Mouse (Mus musculus) ovary, postnatal 14 days (tissue): ENCODE results near the gene Ear10.
"Not testable (repeated sequence)": the region's sequence is repeated elsewhere in the genome, so short reads cannot be mapped to it uniquely, and the experiment has no call there.

Experiments
- DNase-seq: peaks from one replicate; pipeline ENCODE4 v3.0.0; 2022; ENCODE audit warnings: low spot score

Ear10 gene

GRCm38 (mm10) chr14:43923459-43923858, at the start of gene Ear10:
Ear10 (minus strand) TSS chr14:43923559.
- DNase-seq: not testable (repeated sequence)

GRCm38 (mm10) chr14:43956769-43957168, 33.4 kb upstream of the Ear10 start, which contains the start of gene Ang5:
Ang5 (plus strand) TSS chr14:43957069.
- not testable (repeated sequence) for DNase-seq

- not testable (repeated sequence) for DNase-seq
Measured at GRCm38 (mm10) chr14:43955074-43955473, 31.7 kb upstream of the Ear10 start.

GRCm38 (mm10) chr14:43953382-43953781, 30.0 kb upstream of the Ear10 start:
- not testable (repeated sequence) for DNase-seq

GRCm38 (mm10) chr14:43933399-43933798, 10.0 kb upstream of the Ear10 start:
- not testable (repeated sequence) for DNase-seq

- DNase-seq: peak; percentile 6
Measured at GRCm38 (mm10) chr14:43932991-43933390, 9.6 kb upstream of the Ear10 start.

- peak; percentile 2 for DNase-seq
Measured at GRCm38 (mm10) chr14:43925404-43925950, 2.1 kb upstream of the Ear10 start.

GRCm38 (mm10) chr14:43924688-43925403, 1.5 kb upstream of the Ear10 start, which contains the start of gene Gm8113:
Gm8113 (plus strand) TSS chr14:43925390.
- peak; percentile 33 for DNase-seq

- DNase-seq: not testable (repeated sequence)
Measured at GRCm38 (mm10) chr14:43918214-43918613, 5.1 kb downstream of the Ear10 start.

- not testable (repeated sequence) for DNase-seq
Measured at GRCm38 (mm10) chr14:43898577-43898976, 24.8 kb downstream of the Ear10 start.

- not testable (repeated sequence) for DNase-seq
Measured at GRCm38 (mm10) chr14:43895357-43895756, 28.0 kb downstream of the Ear10 start.

GRCm38 (mm10) chr14:43891288-43891687, 32.1 kb downstream of the Ear10 start:
- DNase-seq: not testable (repeated sequence)

- not testable (repeated sequence) for DNase-seq
Measured at GRCm38 (mm10) chr14:43886235-43886634, 37.1 kb downstream of the Ear10 start.

GRCm38 (mm10) chr14:43879966-43880545, 43.3 kb downstream of the Ear10 start:
- not testable (repeated sequence) for DNase-seq

GRCm38 (mm10) chr14:43877789-43878188, 45.6 kb downstream of the Ear10 start:
- not testable (repeated sequence) for DNase-seq

GRCm38 (mm10) chr14:43875417-43875816, 47.9 kb downstream of the Ear10 start, which contains the start of gene Ear1:
Ear1 (minus strand) TSS chr14:43875517.
- not testable (repeated sequence) for DNase-seq

GRCm38 (mm10) chr14:43874862-43875261, 48.5 kb downstream of the Ear10 start:
- not testable (repeated sequence) for DNase-seq
